Mouse (Mus musculus): ENCODE results near the gene Wnt7b. TPM values are rescaled to one million over a fixed set of nuclear protein-coding genes. Genes with fewer than 3 reads are reported as not detected.
A peak's percentile ranks its signal among the peaks of the same experiment; 100 is the strongest.

Wnt7b gene
- polyA plus RNA-seq, 1 experiment from 2014 or later = 85.1 TPM

GRCm38 (mm10) chr15:85553421-85553820 lies 28.9 kb downstream of the Wnt7b start:
- no peaks in the 10 kb centered on the region for H3K36me3 ChIP-seq (ENCODE audit: control insufficient read depth, insufficient read depth, low read length)

DNA sequence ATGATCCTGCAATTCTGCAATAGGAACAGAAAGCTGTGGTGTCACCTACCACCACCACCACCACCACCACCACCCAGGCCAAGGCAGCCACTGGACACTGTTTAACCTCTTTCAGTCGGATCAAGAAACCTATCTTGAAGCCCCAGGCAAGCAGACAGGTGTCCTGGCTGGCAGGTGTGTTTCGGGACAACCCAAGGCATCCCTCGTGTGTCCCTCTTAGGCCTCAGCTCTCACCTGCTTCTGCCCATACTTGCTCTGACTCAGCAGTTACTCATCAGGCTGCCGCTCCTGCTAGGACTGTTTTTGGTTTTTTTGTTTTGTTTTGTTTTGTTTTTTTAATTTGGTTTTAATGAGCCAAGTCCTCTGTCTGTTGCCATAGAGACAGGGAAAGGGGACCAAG lies 35.8 kb downstream of the Wnt7b start:
- Histone ChIP-seq H3K27ac (ENCODE audit: low read depth, low read length) (no peak overlapping the region), H3K4me1 (ENCODE audit: control insufficient read depth, insufficient read depth, low read length) (no peaks in the 10 kb centered on the region), H3K4me2 (ENCODE audit: low read depth) (no peak overlapping the region), H3K9me3 (ENCODE audit: control insufficient read depth, low read length) (no peaks in the 10 kb centered on the region), H3K27me3 (ENCODE audit: control insufficient read depth, insufficient read depth, low read length) (no peaks in the 10 kb centered on the region), H3K4me3 (ENCODE audit: low read depth, low read length) (no peak overlapping the region), H3K9ac (ENCODE audit: low read length) (no peak overlapping the region), H3K36me3 (ENCODE audit: control insufficient read depth, insufficient read depth, low read length) (no peaks in the 10 kb centered on the region; the same call in 1 of the 2 replicates)
- 84% methylated on average over 4 of the region's 4 CpGs for WGBS
- DNase-seq (ENCODE audit: low spot score) = no peak
- ATAC-seq (ENCODE audit: insufficient read depth, low FRiP score, low TSS enrichment) = no peak

More at GRCm38 (mm10) chr15:85553421-85553820, 28.9 kb downstream of the Wnt7b start:
- H3K4me2 ChIP-seq (ENCODE audit: low read depth) = no peak overlapping the region
- 89% methylated on average over 11 of the region's 11 CpGs for WGBS
- no peaks in the 10 kb centered on the region for H3K9me3 ChIP-seq (ENCODE audit: control insufficient read depth, low read length)
- no peak overlapping the region for H3K9ac ChIP-seq (ENCODE audit: low read length)
- no peak for DNase-seq (ENCODE audit: low spot score)
- no peak overlapping the region for H3K4me3 ChIP-seq (ENCODE audit: low read depth, low read length)
- no peaks in the 10 kb centered on the region for H3K4me1 ChIP-seq (ENCODE audit: control insufficient read depth, insufficient read depth, low read length)
- H3K27ac ChIP-seq (ENCODE audit: low read depth, low read length) = no peak overlapping the region
- no peaks in the 10 kb centered on the region for H3K27me3 ChIP-seq (ENCODE audit: control insufficient read depth, insufficient read depth, low read length)
- no peak for ATAC-seq (ENCODE audit: insufficient read depth, low FRiP score, low TSS enrichment)

- ATAC-seq (ENCODE audit: insufficient read depth, low FRiP score, low TSS enrichment) = no peak
- Histone ChIP-seq H3K9ac (ENCODE audit: low read length) (no peak overlapping the region), H3K36me3 (ENCODE audit: control insufficient read depth, insufficient read depth, low read length) (no peaks in the 10 kb centered on the region; the same call in 1 of the 2 replicates), H3K4me1 (ENCODE audit: control insufficient read depth, insufficient read depth, low read length) (no peaks in the 10 kb centered on the region), H3K27ac (ENCODE audit: low read depth, low read length) (no peak overlapping the region), H3K9me3 (ENCODE audit: control insufficient read depth, low read length) (no peaks in the 10 kb centered on the region), H3K27me3 (ENCODE audit: control insufficient read depth, insufficient read depth, low read length) (no peaks in the 10 kb centered on the region), H3K4me2 (ENCODE audit: low read depth) (no peak overlapping the region), H3K4me3 (ENCODE audit: low read depth, low read length) (no peak overlapping the region)
- DNase-seq (ENCODE audit: low spot score) = no peak
- 81% methylated on average over 5 of the region's 5 CpGs for WGBS
Measured at GRCm38 (mm10) chr15:85545369-85545768, 36.9 kb downstream of the Wnt7b start.

DNA sequence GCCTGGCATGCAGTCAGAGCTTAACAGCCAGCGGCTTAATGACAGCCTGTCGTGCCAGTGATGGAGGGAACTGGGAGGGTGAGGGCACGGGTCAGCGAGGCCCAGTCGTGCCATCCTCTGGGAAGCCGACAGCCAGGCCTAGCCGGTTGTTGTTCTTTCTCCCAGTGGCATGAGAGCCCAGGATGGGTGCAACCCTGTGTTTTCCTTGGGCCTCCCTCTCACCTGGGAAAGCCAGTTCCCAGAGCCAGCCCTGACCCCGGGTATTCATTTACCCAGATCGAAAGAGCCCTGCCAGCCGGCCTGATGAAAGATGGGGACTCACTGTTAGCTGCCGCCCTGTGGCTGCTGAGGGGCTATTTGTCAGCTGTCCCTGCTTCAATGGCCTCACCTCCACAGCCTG lies 44.1 kb downstream of the Wnt7b start:
- Histone ChIP-seq H3K9ac (ENCODE audit: low read length) (no peak overlapping the region), H3K36me3 (ENCODE audit: control insufficient read depth, insufficient read depth, low read length) (peaks cover 5% of the 10 kb centered on the region), H3K27me3 (ENCODE audit: control insufficient read depth, insufficient read depth, low read length) (no peaks in the 10 kb centered on the region), H3K4me2 (ENCODE audit: low read depth) (no peak overlapping the region), H3K9me3 (ENCODE audit: control insufficient read depth, low read length) (no peaks in the 10 kb centered on the region), H3K27ac (ENCODE audit: low read depth, low read length) (no peak overlapping the region), H3K4me1 (ENCODE audit: control insufficient read depth, insufficient read depth, low read length) (no peaks in the 10 kb centered on the region; the same call in 1 of the 2 replicates), H3K4me3 (ENCODE audit: low read depth, low read length) (no peak overlapping the region)
- 56% methylated on average over 11 of the region's 11 CpGs for WGBS
- ATAC-seq (ENCODE audit: insufficient read depth, low FRiP score, low TSS enrichment) (peak; percentile 35; the same call in 1 of the 2 replicates), DNase-seq (ENCODE audit: low spot score) (peak; percentile 45)

GRCm38 (mm10) chr15:85537151-85537550 lies 45.1 kb downstream of the Wnt7b start:
- no peaks in the 10 kb centered on the region for H3K9me3 ChIP-seq (ENCODE audit: control insufficient read depth, low read length)
- ATAC-seq (ENCODE audit: insufficient read depth, low FRiP score, low TSS enrichment) (no peak), DNase-seq (ENCODE audit: low spot score) (no peak)
- H3K27ac ChIP-seq (ENCODE audit: low read depth, low read length) = no peak overlapping the region
- no peaks in the 10 kb centered on the region for H3K27me3 ChIP-seq (ENCODE audit: control insufficient read depth, insufficient read depth, low read length)
- H3K4me1 ChIP-seq (ENCODE audit: control insufficient read depth, insufficient read depth, low read length) = no peaks in the 10 kb centered on the region; the same call in 1 of the 2 replicates
- H3K4me2 ChIP-seq (ENCODE audit: low read depth) = no peak overlapping the region
- H3K4me3 ChIP-seq (ENCODE audit: low read depth, low read length) = no peak overlapping the region
- no peak overlapping the region for H3K9ac ChIP-seq (ENCODE audit: low read length)
- 79% methylated on average over 25 of the region's 25 CpGs for WGBS
- H3K36me3 ChIP-seq (ENCODE audit: control insufficient read depth, insufficient read depth, low read length) = peaks cover 5% of the 10 kb centered on the region

DNA sequence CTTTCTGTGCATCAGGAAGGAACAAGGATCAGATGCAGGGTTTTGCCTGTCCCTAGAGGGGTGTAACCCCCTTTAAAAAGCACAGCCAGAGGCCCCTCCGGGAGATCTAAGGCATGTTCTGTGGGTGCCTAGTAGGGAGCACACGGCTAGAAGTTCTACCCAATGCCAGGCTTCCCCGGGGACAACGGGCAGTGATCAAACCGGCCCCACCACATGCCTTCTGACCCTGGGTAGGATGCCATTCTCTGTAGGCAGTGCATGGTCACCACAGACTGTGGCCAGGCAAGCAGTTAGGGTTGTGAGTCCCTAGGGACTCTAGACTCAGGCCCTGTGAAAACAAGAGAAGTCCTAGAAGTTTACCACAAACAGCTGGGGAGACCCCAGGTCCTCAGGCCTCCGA lies 47.6 kb downstream of the Wnt7b start:
- WGBS = 84% methylated on average over 6 of the region's 6 CpGs
- H3K27ac ChIP-seq (ENCODE audit: low read depth, low read length) = no peak overlapping the region
- no peaks in the 10 kb centered on the region for H3K27me3 ChIP-seq (ENCODE audit: control insufficient read depth, insufficient read depth, low read length)
- no peak overlapping the region for H3K4me2 ChIP-seq (ENCODE audit: low read depth)
- no peaks in the 10 kb centered on the region for H3K9me3 ChIP-seq (ENCODE audit: control insufficient read depth, low read length)
- no peak overlapping the region for H3K9ac ChIP-seq (ENCODE audit: low read length)
- H3K4me1 ChIP-seq (ENCODE audit: control insufficient read depth, insufficient read depth, low read length) = no peaks in the 10 kb centered on the region; the same call in 1 of the 2 replicates
- DNase-seq (ENCODE audit: low spot score) (no peak), ATAC-seq (ENCODE audit: insufficient read depth, low FRiP score, low TSS enrichment) (no peak)
- peaks cover 5% of the 10 kb centered on the region for H3K36me3 ChIP-seq (ENCODE audit: control insufficient read depth, insufficient read depth, low read length)
- no peak overlapping the region for H3K4me3 ChIP-seq (ENCODE audit: low read depth, low read length)

DNA sequence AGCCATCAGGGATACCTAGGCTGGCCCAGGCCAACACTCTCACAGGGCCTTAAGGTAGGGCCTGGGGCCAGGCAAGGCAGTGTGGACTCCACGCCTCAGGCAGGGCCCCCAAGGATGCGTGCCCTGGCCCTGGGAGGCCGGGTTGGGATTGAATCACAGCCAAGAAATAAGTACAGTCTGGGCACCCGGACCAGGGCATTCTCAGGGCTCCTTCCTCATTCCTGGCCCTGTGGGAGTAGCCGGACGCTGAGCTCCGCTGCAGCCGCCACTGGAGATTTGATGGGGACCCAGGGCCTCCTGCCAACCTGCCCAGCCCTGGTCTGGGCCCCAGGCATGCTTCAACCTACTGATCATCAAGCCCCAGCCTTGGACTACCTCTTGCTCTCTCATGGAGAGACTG lies 48.1 kb downstream of the Wnt7b start:
- Histone ChIP-seq H3K36me3 (ENCODE audit: control insufficient read depth, insufficient read depth, low read length) (peaks cover 5% of the 10 kb centered on the region), H3K27ac (ENCODE audit: low read depth, low read length) (no peak overlapping the region), H3K9ac (ENCODE audit: low read length) (no peak overlapping the region), H3K27me3 (ENCODE audit: control insufficient read depth, insufficient read depth, low read length) (no peaks in the 10 kb centered on the region), H3K4me1 (ENCODE audit: control insufficient read depth, insufficient read depth, low read length) (no peaks in the 10 kb centered on the region; the same call in 1 of the 2 replicates), H3K9me3 (ENCODE audit: control insufficient read depth, low read length) (no peaks in the 10 kb centered on the region), H3K4me2 (ENCODE audit: low read depth) (no peak overlapping the region), H3K4me3 (ENCODE audit: low read depth, low read length) (no peak overlapping the region)
- 89% methylated on average over 8 of the region's 8 CpGs for WGBS
- no peak for DNase-seq (ENCODE audit: low spot score)
- ATAC-seq (ENCODE audit: insufficient read depth, low FRiP score, low TSS enrichment) = no peak

GRCm38 (mm10) chr15:85532063-85532462 lies 50.2 kb downstream of the Wnt7b start:
- Histone ChIP-seq H3K4me3 (ENCODE audit: low read depth, low read length) (no peak overlapping the region), H3K4me2 (ENCODE audit: low read depth) (no peak overlapping the region), H3K9me3 (ENCODE audit: control insufficient read depth, low read length) (no peaks in the 10 kb centered on the region), H3K27ac (ENCODE audit: low read depth, low read length) (no peak overlapping the region), H3K4me1 (ENCODE audit: control insufficient read depth, insufficient read depth, low read length) (no peaks in the 10 kb centered on the region; the same call in 1 of the 2 replicates), H3K36me3 (ENCODE audit: control insufficient read depth, insufficient read depth, low read length) (peaks cover 3% of the 10 kb centered on the region; the same call in 1 of the 2 replicates), H3K9ac (ENCODE audit: low read length) (no peak overlapping the region), H3K27me3 (ENCODE audit: control insufficient read depth, insufficient read depth, low read length) (no peaks in the 10 kb centered on the region)
- 86% methylated on average over 3 of the region's 3 CpGs for WGBS
- ATAC-seq (ENCODE audit: insufficient read depth, low FRiP score, low TSS enrichment) (no peak), DNase-seq (ENCODE audit: low spot score) (no peak)

GRCm38 (mm10) chr15:85529911-85530310 lies 52.4 kb downstream of the Wnt7b start:
- ATAC-seq (ENCODE audit: insufficient read depth, low FRiP score, low TSS enrichment) (no peak), DNase-seq (ENCODE audit: low spot score) (no peak)
- H3K27me3 ChIP-seq (ENCODE audit: control insufficient read depth, insufficient read depth, low read length) = no peaks in the 10 kb centered on the region
- H3K4me3 ChIP-seq (ENCODE audit: low read depth, low read length) = no peak overlapping the region
- 64% methylated on average over 3 of the region's 3 CpGs for WGBS
- H3K9ac ChIP-seq (ENCODE audit: low read length) = no peak overlapping the region
- H3K36me3 ChIP-seq (ENCODE audit: control insufficient read depth, insufficient read depth, low read length) = no peaks in the 10 kb centered on the region
- H3K4me1 ChIP-seq (ENCODE audit: control insufficient read depth, insufficient read depth, low read length) = peaks cover 4% of the 10 kb centered on the region; the same call in 1 of the 2 replicates
- H3K9me3 ChIP-seq (ENCODE audit: control insufficient read depth, low read length) = no peaks in the 10 kb centered on the region
- no peak overlapping the region for H3K4me2 ChIP-seq (ENCODE audit: low read depth)
- H3K27ac ChIP-seq (ENCODE audit: low read depth, low read length) = no peak overlapping the region

All from neural tube, embryonic 11.5 days (tissue).